Mouse (Mus musculus): ENCODE data around the gene Tmed2. TPM values are rescaled to one million over a fixed set of nuclear protein-coding genes. Genes with fewer than 3 reads are reported as not detected.

The Tmed2 gene
- polyA plus RNA-seq, 1 experiment from 2014 or later, result 490 TPM

- 91% methylated on average over 3 of the region's 3 CpGs for WGBS
- ATAC-seq (ENCODE audit: low FRiP score), result no peak
- H3K36me3 ChIP-seq (ENCODE audit: control insufficient read depth, insufficient read depth, low read length), result peaks cover 3% of the 10 kb centered on the region
These were observed 39.9 kb upstream of the Tmed2 start for GRCm38 (mm10) chr5:124500573-124500972.

GRCm38 (mm10) chr5:124501541-124501940 lies 39.0 kb upstream of the Tmed2 start:
- WGBS, result 93% methylated on average over 10 of the region's 10 CpGs
- peaks cover 4% of the 10 kb centered on the region; the same call in 1 of the 2 replicates for H3K4me1 ChIP-seq (ENCODE audit: control insufficient read depth, insufficient read depth, low read length)
- H3K4me2 ChIP-seq, result no peak overlapping the region
- no peaks in the 10 kb centered on the region for H3K27me3 ChIP-seq (ENCODE audit: control insufficient read depth, insufficient read depth, low read length)
- no peak overlapping the region for H3K4me3 ChIP-seq (ENCODE audit: low read depth, low read length)
- no peaks in the 10 kb centered on the region for H3K9me3 ChIP-seq (ENCODE audit: control insufficient read depth, low read length)
- ATAC-seq (ENCODE audit: low FRiP score), result no peak
- H3K36me3 ChIP-seq (ENCODE audit: control insufficient read depth, insufficient read depth, low read length), result peaks cover 3% of the 10 kb centered on the region
- H3K27ac ChIP-seq (ENCODE audit: low read depth, low read length), result no peak overlapping the region
- H3K9ac ChIP-seq (ENCODE audit: low read length), result no peak overlapping the region
- no peak for DNase-seq (ENCODE audit: low spot score, missing footprints)

More at GRCm38 (mm10) chr5:124500573-124500972, 39.9 kb upstream of the Tmed2 start:
- Histone ChIP-seq H3K4me2 (no peak overlapping the region), H3K4me1 (ENCODE audit: control insufficient read depth, insufficient read depth, low read length) (peaks cover 4% of the 10 kb centered on the region; the same call in 1 of the 2 replicates), H3K27me3 (ENCODE audit: control insufficient read depth, insufficient read depth, low read length) (no peaks in the 10 kb centered on the region), H3K27ac (ENCODE audit: low read depth, low read length) (no peak overlapping the region), H3K9ac (ENCODE audit: low read length) (no peak overlapping the region), H3K9me3 (ENCODE audit: control insufficient read depth, low read length) (no peaks in the 10 kb centered on the region), H3K4me3 (ENCODE audit: low read depth, low read length) (no peak overlapping the region)
- peak; percentile 44 for DNase-seq (ENCODE audit: low spot score, missing footprints)

GRCm38 (mm10) chr5:124503742-124504141 lies 36.8 kb upstream of the Tmed2 start:
- 63% methylated on average over 14 of the region's 14 CpGs for WGBS
- peaks cover 4% of the 10 kb centered on the region; the same call in 1 of the 2 replicates for H3K4me1 ChIP-seq (ENCODE audit: control insufficient read depth, insufficient read depth, low read length)
- H3K9ac ChIP-seq (ENCODE audit: low read length), result no peak overlapping the region
- DNase-seq (ENCODE audit: low spot score, missing footprints), result no peak
- H3K4me3 ChIP-seq (ENCODE audit: low read depth, low read length), result no peak overlapping the region
- H3K36me3 ChIP-seq (ENCODE audit: control insufficient read depth, insufficient read depth, low read length), result no peaks in the 10 kb centered on the region; the same call in 1 of the 2 replicates
- H3K4me2 ChIP-seq, result no peak overlapping the region
- no peak overlapping the region for H3K27ac ChIP-seq (ENCODE audit: low read depth, low read length)
- no peaks in the 10 kb centered on the region for H3K9me3 ChIP-seq (ENCODE audit: control insufficient read depth, low read length)
- no peak for ATAC-seq (ENCODE audit: low FRiP score)
- H3K27me3 ChIP-seq (ENCODE audit: control insufficient read depth, insufficient read depth, low read length), result no peaks in the 10 kb centered on the region

DNA sequence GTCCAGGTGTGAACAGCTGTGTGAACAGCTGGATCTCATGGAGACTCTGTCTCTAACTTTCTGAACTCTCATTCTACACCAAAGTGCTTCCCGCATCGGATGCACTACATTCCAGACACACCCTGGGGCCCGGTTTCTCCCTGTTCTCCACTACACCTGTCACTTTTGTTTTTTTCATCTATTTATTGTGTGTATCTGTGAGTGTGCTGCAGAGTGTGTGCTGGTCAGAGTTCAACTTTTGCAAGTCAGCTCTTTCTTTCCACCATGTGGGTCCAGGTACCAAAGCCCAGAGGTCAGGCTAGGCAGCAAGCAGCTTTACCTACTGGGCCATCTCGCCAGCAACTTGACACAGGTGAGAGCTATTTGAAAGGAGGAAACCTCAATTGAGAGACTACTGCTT lies 35.3 kb upstream of the Tmed2 start:
- H3K27me3 ChIP-seq (ENCODE audit: control insufficient read depth, insufficient read depth, low read length), result no peaks in the 10 kb centered on the region
- no peak overlapping the region for H3K9ac ChIP-seq (ENCODE audit: low read length)
- H3K4me2 ChIP-seq, result no peak overlapping the region
- DNase-seq (ENCODE audit: low spot score, missing footprints), result no peak
- H3K4me1 ChIP-seq (ENCODE audit: control insufficient read depth, insufficient read depth, low read length), result no peaks in the 10 kb centered on the region
- H3K4me3 ChIP-seq (ENCODE audit: low read depth, low read length), result no peak overlapping the region
- no peaks in the 10 kb centered on the region; the same call in 1 of the 2 replicates for H3K36me3 ChIP-seq (ENCODE audit: control insufficient read depth, insufficient read depth, low read length)
- H3K27ac ChIP-seq (ENCODE audit: low read depth, low read length), result no peak overlapping the region
- no peaks in the 10 kb centered on the region for H3K9me3 ChIP-seq (ENCODE audit: control insufficient read depth, low read length)
- ATAC-seq (ENCODE audit: low FRiP score), result no peak
- WGBS, result 95% methylated on average over 4 of the region's 4 CpGs

- H3K9me3 ChIP-seq (ENCODE audit: control insufficient read depth, low read length), result no peaks in the 10 kb centered on the region
- no peak overlapping the region for H3K4me3 ChIP-seq (ENCODE audit: low read depth, low read length)
- ATAC-seq (ENCODE audit: low FRiP score) (no peak), DNase-seq (ENCODE audit: low spot score, missing footprints) (no peak)
- no peak overlapping the region for H3K9ac ChIP-seq (ENCODE audit: low read length)
- no peak overlapping the region for H3K27ac ChIP-seq (ENCODE audit: low read depth, low read length)
- no peak overlapping the region for H3K4me2 ChIP-seq
- no peaks in the 10 kb centered on the region for H3K27me3 ChIP-seq (ENCODE audit: control insufficient read depth, insufficient read depth, low read length)
- no peaks in the 10 kb centered on the region for H3K4me1 ChIP-seq (ENCODE audit: control insufficient read depth, insufficient read depth, low read length)
- H3K36me3 ChIP-seq (ENCODE audit: control insufficient read depth, insufficient read depth, low read length), result no peaks in the 10 kb centered on the region
- WGBS, result 79% methylated on average over 10 of the region's 10 CpGs
These were observed 33.6 kb upstream of the Tmed2 start for GRCm38 (mm10) chr5:124506731-124507359.

- WGBS, result 94% methylated on average over 6 of the region's 6 CpGs
- Histone ChIP-seq H3K4me1 (ENCODE audit: control insufficient read depth, insufficient read depth, low read length) (no peaks in the 10 kb centered on the region), H3K27me3 (ENCODE audit: control insufficient read depth, insufficient read depth, low read length) (no peaks in the 10 kb centered on the region), H3K27ac (ENCODE audit: low read depth, low read length) (no peak overlapping the region), H3K9me3 (ENCODE audit: control insufficient read depth, low read length) (no peaks in the 10 kb centered on the region), H3K9ac (ENCODE audit: low read length) (no peak overlapping the region), H3K4me2 (no peak overlapping the region), H3K36me3 (ENCODE audit: control insufficient read depth, insufficient read depth, low read length) (peaks cover 4% of the 10 kb centered on the region; the same call in 1 of the 2 replicates), H3K4me3 (ENCODE audit: low read depth, low read length) (no peak overlapping the region)
- no peak for ATAC-seq (ENCODE audit: low FRiP score)
- DNase-seq (ENCODE audit: low spot score, missing footprints), result no peak
These were observed 31.3 kb upstream of the Tmed2 start for GRCm38 (mm10) chr5:124509200-124509599.

GRCm38 (mm10) chr5:124509742-124510237 lies 30.7 kb upstream of the Tmed2 start:
- Histone ChIP-seq H3K4me2 (no peak overlapping the region), H3K36me3 (ENCODE audit: control insufficient read depth, insufficient read depth, low read length) (peaks cover 4% of the 10 kb centered on the region; the same call in 1 of the 2 replicates), H3K4me3 (ENCODE audit: low read depth, low read length) (no peak overlapping the region), H3K27me3 (ENCODE audit: control insufficient read depth, insufficient read depth, low read length) (no peaks in the 10 kb centered on the region), H3K9me3 (ENCODE audit: control insufficient read depth, low read length) (no peaks in the 10 kb centered on the region), H3K4me1 (ENCODE audit: control insufficient read depth, insufficient read depth, low read length) (no peaks in the 10 kb centered on the region), H3K27ac (ENCODE audit: low read depth, low read length) (no peak overlapping the region), H3K9ac (ENCODE audit: low read length) (no peak overlapping the region)
- no peak for ATAC-seq (ENCODE audit: low FRiP score)
- WGBS, result 81% methylated on average over 12 of the region's 12 CpGs
- DNase-seq (ENCODE audit: low spot score, missing footprints), result no peak

DNA sequence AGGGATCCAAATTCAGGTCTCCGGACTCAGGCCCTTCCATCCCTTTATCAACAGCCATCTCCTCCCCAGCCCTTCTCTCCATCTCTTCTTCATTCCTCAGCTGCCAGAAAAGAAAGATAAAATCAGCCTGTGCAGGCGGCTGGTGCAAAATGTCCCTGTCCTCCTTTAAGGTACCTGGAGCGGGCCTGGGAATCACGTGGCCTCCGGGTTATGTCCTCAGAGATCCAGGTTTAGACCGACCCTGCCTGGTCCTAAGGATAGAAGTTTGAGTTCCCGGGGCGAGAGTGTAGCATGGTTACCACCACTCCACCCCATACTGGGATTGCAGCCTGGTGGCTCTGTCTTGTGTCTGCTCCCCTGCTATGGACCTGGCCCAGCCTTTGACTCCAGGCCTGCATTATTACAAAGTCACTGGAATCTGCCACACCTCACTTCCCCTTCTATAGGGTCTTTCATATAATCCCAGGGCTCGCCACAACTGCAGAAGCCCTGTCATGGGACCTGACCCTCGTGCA lies 29.9 kb upstream of the Tmed2 start:
- DNase-seq (ENCODE audit: low spot score, missing footprints) (no peak), ATAC-seq (ENCODE audit: low FRiP score) (no peak)
- WGBS, result 90% methylated on average over 10 of the region's 10 CpGs
- Histone ChIP-seq H3K27ac (ENCODE audit: low read depth, low read length) (no peak overlapping the region), H3K4me3 (ENCODE audit: low read depth, low read length) (no peak overlapping the region), H3K27me3 (ENCODE audit: control insufficient read depth, insufficient read depth, low read length) (no peaks in the 10 kb centered on the region), H3K9ac (ENCODE audit: low read length) (no peak overlapping the region), H3K4me2 (no peak overlapping the region), H3K4me1 (ENCODE audit: control insufficient read depth, insufficient read depth, low read length) (no peaks in the 10 kb centered on the region), H3K9me3 (ENCODE audit: control insufficient read depth, low read length) (no peaks in the 10 kb centered on the region), H3K36me3 (ENCODE audit: control insufficient read depth, insufficient read depth, low read length) (peaks cover 4% of the 10 kb centered on the region; the same call in 1 of the 2 replicates)

DNA sequence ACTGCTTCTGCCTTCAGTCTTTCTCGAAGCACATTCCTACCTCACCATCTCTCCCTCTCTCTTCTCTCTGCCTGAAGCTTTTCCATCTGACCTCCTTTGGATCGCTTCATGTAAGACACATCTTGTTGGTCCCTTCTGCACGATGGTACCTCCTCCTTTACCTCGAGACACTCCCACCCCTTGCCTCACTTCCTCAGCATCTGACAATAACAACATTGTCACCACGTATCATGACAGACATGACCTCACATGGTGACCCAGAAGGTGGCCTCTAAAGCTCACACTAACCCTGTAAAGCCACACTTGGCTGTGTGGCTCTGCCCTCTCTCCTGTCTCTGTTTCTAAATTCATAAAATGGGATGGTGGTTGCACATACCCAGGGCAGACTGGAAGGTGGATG lies 24.7 kb upstream of the Tmed2 start:
- no peak for DNase-seq (ENCODE audit: low spot score, missing footprints)
- WGBS, result 87% methylated on average over 5 of the region's 5 CpGs
- Histone ChIP-seq H3K4me3 (ENCODE audit: low read depth, low read length) (no peak overlapping the region), H3K9ac (ENCODE audit: low read length) (no peak overlapping the region), H3K36me3 (ENCODE audit: control insufficient read depth, insufficient read depth, low read length) (peaks cover 4% of the 10 kb centered on the region; the same call in 1 of the 2 replicates), H3K27ac (ENCODE audit: low read depth, low read length) (no peak overlapping the region), H3K4me1 (ENCODE audit: control insufficient read depth, insufficient read depth, low read length) (no peaks in the 10 kb centered on the region), H3K4me2 (no peak overlapping the region), H3K9me3 (ENCODE audit: control insufficient read depth, low read length) (no peaks in the 10 kb centered on the region), H3K27me3 (ENCODE audit: control insufficient read depth, insufficient read depth, low read length) (no peaks in the 10 kb centered on the region)
- no peak for ATAC-seq (ENCODE audit: low FRiP score)

Measured in midbrain, embryonic 11.5 days (tissue).